In genomic region chr5:92234939-92235557, GRCm38 (mm10) we compare ENCODE assay signal across 19 mouse cellular contexts. TPM values are rescaled to one million over a fixed set of nuclear protein-coding genes. Genes with fewer than 3 reads are reported as not detected.
A peak's percentile ranks its signal among the peaks of the same experiment; 100 is the strongest.
DNase-seq lines count a peak whose midpoint lies in the region; ATAC-seq and TF ChIP-seq lines count a peak whose summit lies in the region.
"Had no signal": no experiment of that assay in that cellular context is flagged by ENCODE, and none has a peak within 500 bp of the region (broad histone marks: within the 10 kb centered on the region; RNA-seq: fewer than 3 reads in every experiment).

No protein-coding gene starts in this region.

- H3K4me1 ChIP-seq in heart, embryonic 11.5 days (ENCODE audit: control insufficient read depth, insufficient read depth, low read length): no peaks in the 10 kb centered on the region
- peaks cover 14% of the 10 kb centered on the region for H3K4me1 ChIP-seq in thymus, adult 2 months (replicated peaks; ENCODE audit: control insufficient read depth, insufficient read depth, low read length)
- H3K4me1 ChIP-seq: hindbrain, embryonic 13.5 days; liver, embryonic 12.5 days had no signal

- H3K4me2 ChIP-seq in heart, embryonic 11.5 days: no peak overlapping the region
- H3K4me2 ChIP-seq: hindbrain, embryonic 13.5 days; liver, embryonic 12.5 days had no signal

- H3K4me3 ChIP-seq in heart, embryonic 11.5 days (ENCODE audit: low read depth, low read length): no peak overlapping the region
- no peak overlapping the region for H3K4me3 ChIP-seq in thymus, adult 2 months (ENCODE audit: control insufficient read depth, insufficient read depth, low read length)
- H3K4me3 ChIP-seq: hindbrain, embryonic 13.5 days; liver, embryonic 12.5 days had no signal

- no peak for ATAC-seq in heart, embryonic 11.5 days (replicated peaks; ENCODE audit: insufficient number of reproducible peaks, low FRiP score, low TSS enrichment)
- ATAC-seq: liver, embryonic 12.5 days had no signal

- H3K27me3 ChIP-seq in heart, embryonic 11.5 days (ENCODE audit: control insufficient read depth, insufficient read depth, low read length): no peaks in the 10 kb centered on the region
- no peaks in the 10 kb centered on the region for H3K27me3 ChIP-seq in thymus, adult 2 months (ENCODE audit: control insufficient read depth, insufficient read depth, low read length)

- TF ChIP-seq CTCF in thymus, adult 2 months (IDR thresholded peaks at IDR 0.05; ENCODE audit: borderline replicate concordance, control insufficient read depth, extremely low read depth, insufficient read depth, low read length, poor library complexity): no peak

- 42% methylated on average over 5 of the region's 5 CpGs for WGBS in heart, embryonic 11.5 days (ENCODE audit: insufficient replicate concordance)
- WGBS in thymus, adult 2 months: 4% methylated on average over 5 of the region's 5 CpGs

- DNase-seq in heart, adult 11 months: peak; percentile 68
- no peak for DNase-seq in thymus, adult 2 months
- no peak for DNase-seq in thymus, postnatal 10 days (ENCODE audit: low spot score in 2 of 2)
- DNase-seq in lung, postnatal 10 days: peak; percentile 36
- DNase-seq in thymus, postnatal 4 days: peak; percentile 16
- no peak for DNase-seq in spleen, postnatal 36 days (ENCODE audit: low spot score in 2 of 2)
- no peak for DNase-seq in adrenal gland, postnatal 14 days
- DNase-seq: cerebellum, adult 8-10 months; right cerebral cortex, adult 18-20 months had no signal

- H3K9ac ChIP-seq in heart, embryonic 11.5 days (ENCODE audit: low read depth, low read length): no peak overlapping the region
- H3K9ac ChIP-seq: hindbrain, embryonic 13.5 days; liver, embryonic 12.5 days had no signal

- H3K27ac ChIP-seq in heart, embryonic 11.5 days (ENCODE audit: low read depth, low read length): no peak overlapping the region
- H3K27ac ChIP-seq in thymus, adult 2 months (ENCODE audit: control insufficient read depth, insufficient read depth, low read length): peak overlapping the region; percentile 27; the same call in 1 of the 2 replicates
- H3K27ac ChIP-seq: hindbrain, embryonic 13.5 days; liver, embryonic 12.5 days had no signal

- H3K9me3 ChIP-seq in heart, embryonic 11.5 days (replicated peaks; ENCODE audit: control insufficient read depth, low read length): no peaks in the 10 kb centered on the region
- H3K9me3 ChIP-seq: hindbrain, embryonic 13.5 days; liver, embryonic 12.5 days had no signal

- no peak for TF ChIP-seq POLR2A in thymus, adult 2 months (IDR thresholded peaks at IDR 0.05; ENCODE audit: control insufficient read depth, extremely low read depth, insufficient read depth, low read length, poor library complexity)

- no peaks in the 10 kb centered on the region for H3K36me3 ChIP-seq in heart, embryonic 11.5 days (ENCODE audit: control insufficient read depth, insufficient read depth, low read length)
- H3K36me3 ChIP-seq in thymus, adult 2 months (ENCODE audit: control insufficient read depth, insufficient read depth, low read length): no peaks in the 10 kb centered on the region
- H3K36me3 ChIP-seq: hindbrain, embryonic 13.5 days; liver, embryonic 12.5 days had no signal

RNA-seq across cellular contexts. Expression of gene U90926, which starts 19.8 kb away (rescaled TPM):
- polyA plus RNA-seq in heart, embryonic 11.5 days (2014; fragmentation: Nextera tagmentation; extraction: Ambion mirVana): not detected in 2 replicates
- polyA plus RNA-seq in thymus, adult 2 months (2012; rRNA removed): 0.45 TPM in 1 of 2 replicates, not detected in the other
- 1.1 TPM in 1 of 2 replicates, not detected in the other for total RNA-seq in adrenal gland, postnatal 14 days (2021)
- total RNA-seq: adrenal gland, adult 18-20 months; heart, adult 8-10 months; layer of hippocampus, adult 18-20 months; left cerebral cortex, postnatal 25 days; megakaryocyte, adult 5-6 weeks; neutrophil, adult 5-6 weeks had no signal
- polyA plus RNA-seq: frontal cortex, adult 2 months; hindbrain, embryonic 13.5 days; liver, embryonic 12.5 days had no signal

RNA-seq across cellular contexts. Expression of gene Ppef2, which starts 21.0 kb away (rescaled TPM):
- 0.26 TPM in 1 of 2 replicates, not detected in the other for polyA plus RNA-seq in heart, embryonic 11.5 days (2014; fragmentation: Nextera tagmentation; extraction: Ambion mirVana)
- 1.3 and 1.7 TPM in 2 replicates for polyA plus RNA-seq in thymus, adult 2 months (2012; rRNA removed)
- total RNA-seq in adrenal gland, postnatal 14 days (2021): 0.22 TPM in 1 of 2 replicates, not detected in the other
- total RNA-seq: adrenal gland, adult 18-20 months; heart, adult 8-10 months had no signal
- polyA plus RNA-seq: liver, embryonic 12.5 days had no signal

RNA-seq across cellular contexts. Expression of gene Naaa, which starts 42.9 kb away (rescaled TPM):
- polyA plus RNA-seq in heart, embryonic 11.5 days (2014; fragmentation: Nextera tagmentation; extraction: Ambion mirVana): 6.9 and 8.4 TPM in 2 replicates
- polyA plus RNA-seq in thymus, adult 2 months (2012; rRNA removed): 36.0 and 50.7 TPM in 2 replicates
- 19.6 and 26.8 TPM in 2 replicates for total RNA-seq in adrenal gland, postnatal 14 days (2021)

Comparison
In these comparisons a context has a peak if more than half of its experiments do, and no peak if none do; other contexts are left out.
1. DNase-seq: peak in heart, adult 11 months (single experiment), lung, postnatal 10 days (single experiment) and thymus, postnatal 4 days (single experiment); none in thymus, adult 2 months (single experiment), thymus, postnatal 10 days (0 of 2), spleen, postnatal 36 days (0 of 2) and adrenal gland, postnatal 14 days (single experiment).